Comparison of ENCODE assay signal across 10 mouse cellular contexts in genomic region chr6:143260560-143261288, GRCm38 (mm10).
DNase-seq lines count a peak whose midpoint lies in the region; ATAC-seq lines count a peak whose summit lies in the region.
"Had no signal": no experiment of that assay in that cellular context is flagged by ENCODE, and none has a peak within 500 bp of the region (broad histone marks: within the 10 kb centered on the region; RNA-seq: fewer than 3 reads in every experiment).

No protein-coding gene starts in this region.

- peak; percentile 56 for DNase-seq in embryo, embryonic 10.5 days (ENCODE audit: low spot score)
- no peak for DNase-seq in embryo, embryonic 10 days (ENCODE audit: low spot score)
- peak; percentile 24 for DNase-seq in embryo, embryonic 9.5 days (ENCODE audit: extremely low spot score)
- no peak for DNase-seq in heart, postnatal 36 days
- no peak for DNase-seq in right cerebral cortex, postnatal 4 days
- no peak for DNase-seq in adrenal gland, postnatal 36 days
- DNase-seq: heart, postnatal 14 days had no signal

- H3K27me3 ChIP-seq in hindbrain, embryonic 12.5 days = no peaks in the 10 kb centered on the region
- H3K27me3 ChIP-seq in midbrain, embryonic 15.5 days (replicated peaks) = no peaks in the 10 kb centered on the region
- H3K27me3 ChIP-seq: stomach, embryonic 15.5 days had no signal

- peak; percentile 27 for ATAC-seq in hindbrain, embryonic 12.5 days (ENCODE audit: low FRiP score)
- ATAC-seq in midbrain, embryonic 15.5 days (replicated peaks) = peak; percentile 46; the same call in 1 of the 2 replicates

- 35% methylated on average over 14 of the region's 14 CpGs for WGBS in hindbrain, embryonic 12.5 days
- WGBS in midbrain, embryonic 15.5 days = 41% methylated on average over 14 of the region's 14 CpGs

- H3K4me2 ChIP-seq in hindbrain, embryonic 12.5 days (replicated peaks) = peak overlapping the region; percentile 42
- H3K4me2 ChIP-seq in midbrain, embryonic 15.5 days = peak overlapping the region; percentile 37
- H3K4me2 ChIP-seq: stomach, embryonic 15.5 days had no signal

- no peak overlapping the region for H3K4me3 ChIP-seq in hindbrain, embryonic 12.5 days
- no peak overlapping the region for H3K4me3 ChIP-seq in midbrain, embryonic 15.5 days
- H3K4me3 ChIP-seq: stomach, embryonic 15.5 days had no signal

- no peaks in the 10 kb centered on the region for H3K9me3 ChIP-seq in hindbrain, embryonic 12.5 days (replicated peaks)
- no peaks in the 10 kb centered on the region for H3K9me3 ChIP-seq in midbrain, embryonic 15.5 days
- H3K9me3 ChIP-seq: stomach, embryonic 15.5 days had no signal

- no peaks in the 10 kb centered on the region for H3K36me3 ChIP-seq in hindbrain, embryonic 12.5 days
- H3K36me3 ChIP-seq in midbrain, embryonic 15.5 days (replicated peaks) = no peaks in the 10 kb centered on the region
- H3K36me3 ChIP-seq: stomach, embryonic 15.5 days had no signal

- peak overlapping the region; percentile 35; the same call in 1 of the 2 replicates for H3K27ac ChIP-seq in hindbrain, embryonic 12.5 days
- no peak overlapping the region for H3K27ac ChIP-seq in midbrain, embryonic 15.5 days
- H3K27ac ChIP-seq: stomach, embryonic 15.5 days had no signal

- no peak overlapping the region for H3K9ac ChIP-seq in hindbrain, embryonic 12.5 days
- no peak overlapping the region for H3K9ac ChIP-seq in midbrain, embryonic 15.5 days
- H3K9ac ChIP-seq: stomach, embryonic 15.5 days had no signal

- intact Hi-C loops in heart, postnatal 36 days (cut with DNase I) = no loop called here

- H3K4me1 ChIP-seq in hindbrain, embryonic 12.5 days = peaks cover 38% of the 10 kb centered on the region
- peaks cover 28% of the 10 kb centered on the region for H3K4me1 ChIP-seq in midbrain, embryonic 15.5 days
- H3K4me1 ChIP-seq: stomach, embryonic 15.5 days had no signal

Comparison
In these comparisons a context has a peak if more than half of its experiments do, and no peak if none do; other contexts are left out.
1. DNase-seq: peak in embryo, embryonic 10.5 days (single experiment) and embryo, embryonic 9.5 days (single experiment); none in embryo, embryonic 10 days (single experiment), heart, postnatal 36 days (0 of 2), right cerebral cortex, postnatal 4 days (single experiment) and adrenal gland, postnatal 36 days (0 of 2).